Mouse (Mus musculus) forebrain, embryonic 13.5 days (tissue): ENCODE data around the gene Idh1. TPM values are rescaled to one million over a fixed set of nuclear protein-coding genes. Genes with fewer than 3 reads are reported as not detected.

ENCODE experiments used
- ATAC-seq: fragments of 200-750 bp; cut with Nextera tagmentation; 2 replicates; pipeline ENCODE4 v1.8.0; 2017
- H3K27ac ChIP-seq: fragments of 300-500 bp; sonication (generic); 2 replicates; pipeline ENCODE4 v1.5.1; 2015; ENCODE audit warnings: inconsistent platforms, mild to moderate bottlenecking, moderate library complexity
- H3K27me3 ChIP-seq: fragments of 300-500 bp; sonication (generic); 2 replicates; pipeline ENCODE4 v1.6.1; 2015; ENCODE audit warnings: mild to moderate bottlenecking, inconsistent platforms
- H3K36me3 ChIP-seq: fragments of 300-500 bp; sonication (generic); 2 replicates; pipeline ENCODE4 v1.6.1; 2015; ENCODE audit warnings: mild to moderate bottlenecking, inconsistent platforms; ENCODE audit not compliant: poor library complexity, severe bottlenecking
- H3K4me1 ChIP-seq: fragments of 300-500 bp; sonication (generic); 2 replicates; pipeline ENCODE4 v1.6.1; 2015; ENCODE audit warnings: inconsistent platforms
- H3K4me2 ChIP-seq: fragments of 300-500 bp; sonication (generic); 2 replicates; pipeline ENCODE4 v1.6.1; 2015; ENCODE audit warnings: inconsistent platforms, mild to moderate bottlenecking, moderate library complexity
- H3K4me3 ChIP-seq: fragments of 300-500 bp; sonication (generic); 2 replicates; pipeline ENCODE4 v1.5.1; 2015; ENCODE audit warnings: mild to moderate bottlenecking, inconsistent platforms
- H3K9ac ChIP-seq: fragments of 300-500 bp; sonication (generic); 2 replicates; pipeline ENCODE4 v1.6.1; 2015; ENCODE audit warnings: mild to moderate bottlenecking, inconsistent platforms
- H3K9me3 ChIP-seq: fragments of 300-500 bp; sonication (generic); replicated peaks from 2 replicates; pipeline ENCODE4 v1.6.1; 2016; ENCODE audit warnings: inconsistent platforms
- WGBS: fragments of 180-500 bp; shearing (Covaris S2); methylation state at CpG from one replicate; pipeline ENCODE4 v1.1.7; 2015; 5-methylcytosine and 5-hydroxymethylcytosine counted together
- polyA plus RNA-seq: library from polyadenylated mRNA; unstranded; fragments of >200 nt; fragmentation: Nextera tagmentation; extraction: Ambion mirVana; gene quantifications from 2 replicates; pipeline ENCODE4 v1.2.1, GENCODE M21; 2015

Gene Idh1
- polyA plus RNA-seq, 1 experiment from 2014 or later: 399 TPM

DNA sequence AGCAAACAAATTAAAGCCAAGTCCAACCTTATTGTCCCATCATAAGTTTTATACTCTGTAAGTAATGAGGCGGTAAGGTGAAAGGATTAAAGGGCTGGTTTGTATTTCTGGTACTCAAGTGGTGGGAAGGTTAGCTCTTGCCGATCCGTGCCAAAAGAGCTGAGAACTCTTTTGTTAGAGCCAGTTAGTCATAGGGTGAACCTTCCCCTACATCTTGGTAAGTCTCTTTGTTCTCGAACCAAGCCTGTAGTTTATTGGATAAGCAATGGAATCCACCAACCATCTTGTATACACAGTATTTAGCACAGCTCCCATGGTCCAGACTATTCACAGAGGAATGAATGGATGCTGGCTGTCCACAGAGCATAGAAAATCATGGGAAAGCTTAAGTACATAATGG lies 14.7 kb downstream of the Idh1 start:
- Histone ChIP-seq H3K9ac (no peak overlapping the region), H3K36me3 (peaks cover 78% of the 10 kb centered on the region), H3K9me3 (no peaks in the 10 kb centered on the region), H3K4me2 (no peak overlapping the region), H3K4me3 (no peak overlapping the region), H3K27me3 (no peaks in the 10 kb centered on the region), H3K27ac (no peak overlapping the region), H3K4me1 (peaks cover 29% of the 10 kb centered on the region)
- 29% methylated on average over 4 of the region's 4 CpGs for WGBS
- ATAC-seq: no peak

DNA sequence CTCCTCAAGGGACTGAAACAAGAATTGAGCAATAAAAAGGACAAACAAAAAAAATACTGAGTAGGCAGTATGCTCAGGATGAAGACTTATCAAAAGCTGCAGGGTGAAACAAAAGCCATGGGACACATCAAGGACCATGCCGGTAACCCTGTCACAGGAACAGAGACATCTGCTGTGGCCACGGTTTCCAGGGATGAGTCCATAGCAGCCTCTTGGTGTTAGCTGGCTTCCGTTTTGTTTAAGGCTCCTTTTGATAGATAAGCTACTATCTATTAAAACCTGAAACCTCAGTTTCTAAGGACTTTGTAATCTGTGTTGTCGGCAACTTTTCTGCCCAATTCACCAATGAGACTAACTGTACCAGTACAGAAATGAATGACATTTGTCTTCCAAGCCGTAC lies 16.4 kb downstream of the Idh1 start:
- H3K9me3 ChIP-seq: no peaks in the 10 kb centered on the region
- H3K4me2 ChIP-seq: no peak overlapping the region
- H3K9ac ChIP-seq: no peak overlapping the region
- WGBS: 91% methylated on average over 5 of the region's 5 CpGs
- no peak for ATAC-seq
- peaks cover 94% of the 10 kb centered on the region for H3K36me3 ChIP-seq
- no peak overlapping the region for H3K27ac ChIP-seq
- H3K27me3 ChIP-seq: no peaks in the 10 kb centered on the region
- H3K4me3 ChIP-seq: no peak overlapping the region
- H3K4me1 ChIP-seq: peaks cover 16% of the 10 kb centered on the region

GRCm38 (mm10) chr1:65169536-65169935 lies 16.8 kb downstream of the Idh1 start:
- Histone ChIP-seq H3K4me2 (no peak overlapping the region), H3K9me3 (no peaks in the 10 kb centered on the region), H3K36me3 (peaks cover 96% of the 10 kb centered on the region), H3K27me3 (no peaks in the 10 kb centered on the region), H3K27ac (no peak overlapping the region), H3K4me3 (no peak overlapping the region), H3K9ac (no peak overlapping the region), H3K4me1 (peaks cover 16% of the 10 kb centered on the region)
- 93% methylated on average over 7 of the region's 7 CpGs for WGBS
- no peak for ATAC-seq

- Histone ChIP-seq H3K4me2 (no peak overlapping the region), H3K9ac (no peak overlapping the region), H3K27me3 (no peaks in the 10 kb centered on the region), H3K4me3 (no peak overlapping the region), H3K27ac (no peak overlapping the region), H3K9me3 (no peaks in the 10 kb centered on the region), H3K36me3 (peaks cover 97% of the 10 kb centered on the region), H3K4me1 (peaks cover 13% of the 10 kb centered on the region)
- no peak for ATAC-seq
- 73% methylated on average over 1 of the region's 1 CpGs for WGBS
These were observed 18.8 kb downstream of the Idh1 start for GRCm38 (mm10) chr1:65167496-65167895.

DNA sequence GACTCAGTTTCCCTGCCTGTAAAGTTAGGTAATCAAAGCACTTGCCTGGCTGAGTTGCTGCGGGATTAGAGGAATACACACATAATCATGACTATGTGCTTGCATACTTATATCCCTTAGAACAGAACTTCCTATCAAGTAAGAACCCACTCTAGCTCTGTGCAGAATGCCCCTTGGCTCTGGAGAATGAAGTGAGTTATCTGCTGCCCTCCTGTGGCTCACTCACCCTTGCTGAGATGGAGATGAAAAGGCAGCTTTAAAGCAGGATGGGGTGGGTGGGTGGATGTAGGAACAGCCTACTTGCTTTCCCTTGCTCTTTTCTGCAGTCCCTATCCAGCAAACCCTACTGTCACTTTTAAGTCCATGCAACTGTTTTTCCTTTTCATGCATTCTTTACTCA lies 24.1 kb downstream of the Idh1 start:
- H3K4me2 ChIP-seq: no peak overlapping the region
- no peak overlapping the region for H3K4me3 ChIP-seq
- no peak for ATAC-seq
- no peak overlapping the region for H3K9ac ChIP-seq
- H3K27me3 ChIP-seq: no peaks in the 10 kb centered on the region
- H3K9me3 ChIP-seq: no peaks in the 10 kb centered on the region
- 97% methylated on average over 1 of the region's 1 CpGs for WGBS
- no peaks in the 10 kb centered on the region for H3K4me1 ChIP-seq
- H3K27ac ChIP-seq: no peak overlapping the region
- peaks cover 94% of the 10 kb centered on the region for H3K36me3 ChIP-seq

DNA sequence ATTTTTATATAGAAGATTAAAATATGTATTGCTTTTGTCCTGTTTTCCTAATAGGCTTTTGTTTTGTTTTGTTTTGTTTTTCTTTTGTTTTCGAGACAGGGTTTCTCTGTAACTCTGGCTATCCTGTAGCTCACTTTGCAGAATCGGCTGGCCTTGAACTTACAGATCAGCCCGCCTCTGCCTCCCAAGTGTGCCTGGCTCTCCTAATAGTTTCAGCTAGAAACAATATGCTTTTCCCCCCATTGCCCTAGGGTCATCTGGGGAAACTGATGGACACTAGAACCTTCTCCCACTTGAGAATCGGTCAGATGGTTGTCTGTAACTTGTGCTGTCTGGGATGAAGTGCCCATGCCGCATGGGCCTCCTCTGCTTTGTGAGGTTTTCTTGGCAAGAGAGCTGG lies 30.2 kb downstream of the Idh1 start:
- no peak overlapping the region for H3K4me3 ChIP-seq
- H3K9ac ChIP-seq: no peak overlapping the region
- H3K9me3 ChIP-seq: no peaks in the 10 kb centered on the region
- H3K36me3 ChIP-seq: peaks cover 44% of the 10 kb centered on the region
- no peaks in the 10 kb centered on the region for H3K27me3 ChIP-seq
- ATAC-seq: no peak
- H3K4me1 ChIP-seq: no peaks in the 10 kb centered on the region
- WGBS: 89% methylated on average over 5 of the region's 5 CpGs
- H3K4me2 ChIP-seq: no peak overlapping the region
- H3K27ac ChIP-seq: no peak overlapping the region

GRCm38 (mm10) chr1:65154814-65155213 lies 31.5 kb downstream of the Idh1 start:
- peaks cover 31% of the 10 kb centered on the region for H3K36me3 ChIP-seq
- no peaks in the 10 kb centered on the region for H3K4me1 ChIP-seq
- H3K9ac ChIP-seq: no peak overlapping the region
- no peak overlapping the region for H3K4me2 ChIP-seq
- no peak for ATAC-seq
- H3K27me3 ChIP-seq: no peaks in the 10 kb centered on the region
- no peak overlapping the region for H3K27ac ChIP-seq
- no peak overlapping the region for H3K4me3 ChIP-seq
- H3K9me3 ChIP-seq: no peaks in the 10 kb centered on the region

- Histone ChIP-seq H3K4me1 (no peaks in the 10 kb centered on the region), H3K27me3 (no peaks in the 10 kb centered on the region), H3K36me3 (no peaks in the 10 kb centered on the region), H3K4me2 (no peak overlapping the region), H3K4me3 (no peak overlapping the region), H3K9me3 (no peaks in the 10 kb centered on the region), H3K27ac (no peak overlapping the region), H3K9ac (no peak overlapping the region)
- 86% methylated on average over 3 of the region's 3 CpGs for WGBS
- ATAC-seq: no peak
These were observed 38.3 kb downstream of the Idh1 start for GRCm38 (mm10) chr1:65147971-65148370.

DNA sequence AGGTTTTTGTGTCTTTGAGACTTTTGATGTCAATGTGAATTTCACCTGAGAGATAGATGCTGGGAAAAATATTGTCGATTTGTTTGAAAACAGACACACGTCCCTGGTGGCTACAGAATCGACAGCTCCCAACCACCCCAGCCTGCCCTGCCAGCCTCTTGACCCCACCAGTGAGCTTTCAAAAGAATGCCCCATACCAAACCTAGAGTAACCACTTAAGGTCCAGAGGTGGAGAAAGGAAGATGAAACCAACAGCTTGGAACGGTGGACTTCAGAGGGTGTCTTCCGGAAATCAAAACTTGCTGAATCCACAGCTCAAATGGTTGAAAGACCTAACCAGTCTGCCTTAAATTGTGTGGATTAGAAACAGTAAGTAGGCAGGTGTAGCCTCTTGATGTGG lies 39.0 kb downstream of the Idh1 start:
- no peak for ATAC-seq
- no peak overlapping the region for H3K4me3 ChIP-seq
- no peaks in the 10 kb centered on the region for H3K36me3 ChIP-seq
- no peaks in the 10 kb centered on the region for H3K27me3 ChIP-seq
- no peak overlapping the region for H3K27ac ChIP-seq
- H3K4me2 ChIP-seq: no peak overlapping the region
- WGBS: 91% methylated on average over 5 of the region's 5 CpGs
- no peaks in the 10 kb centered on the region for H3K9me3 ChIP-seq
- H3K9ac ChIP-seq: no peak overlapping the region
- no peaks in the 10 kb centered on the region for H3K4me1 ChIP-seq

- ATAC-seq: no peak
- Histone ChIP-seq H3K36me3 (no peaks in the 10 kb centered on the region), H3K9ac (no peak overlapping the region), H3K27ac (no peak overlapping the region), H3K4me2 (no peak overlapping the region), H3K4me1 (no peaks in the 10 kb centered on the region), H3K9me3 (no peaks in the 10 kb centered on the region), H3K27me3 (no peaks in the 10 kb centered on the region), H3K4me3 (no peak overlapping the region)
- 73% methylated on average over 2 of the region's 2 CpGs for WGBS
These were observed 39.7 kb downstream of the Idh1 start for GRCm38 (mm10) chr1:65146601-65147000.

- Histone ChIP-seq H3K4me3 (no peak overlapping the region), H3K27ac (no peak overlapping the region), H3K36me3 (no peaks in the 10 kb centered on the region), H3K9me3 (no peaks in the 10 kb centered on the region), H3K4me1 (no peaks in the 10 kb centered on the region), H3K9ac (no peak overlapping the region), H3K27me3 (no peaks in the 10 kb centered on the region), H3K4me2 (no peak overlapping the region)
- no peak for ATAC-seq
- 87% methylated on average over 2 of the region's 2 CpGs for WGBS
These were observed 41.5 kb downstream of the Idh1 start for GRCm38 (mm10) chr1:65144783-65145182.

GRCm38 (mm10) chr1:65137560-65137959 lies 48.7 kb downstream of the Idh1 start:
- WGBS: 86% methylated on average over 6 of the region's 6 CpGs
- Histone ChIP-seq H3K4me2 (no peak overlapping the region), H3K9me3 (no peaks in the 10 kb centered on the region), H3K27me3 (no peaks in the 10 kb centered on the region), H3K4me1 (no peaks in the 10 kb centered on the region), H3K4me3 (no peak overlapping the region), H3K36me3 (no peaks in the 10 kb centered on the region), H3K27ac (no peak overlapping the region), H3K9ac (no peak overlapping the region)
- ATAC-seq: no peak

DNA sequence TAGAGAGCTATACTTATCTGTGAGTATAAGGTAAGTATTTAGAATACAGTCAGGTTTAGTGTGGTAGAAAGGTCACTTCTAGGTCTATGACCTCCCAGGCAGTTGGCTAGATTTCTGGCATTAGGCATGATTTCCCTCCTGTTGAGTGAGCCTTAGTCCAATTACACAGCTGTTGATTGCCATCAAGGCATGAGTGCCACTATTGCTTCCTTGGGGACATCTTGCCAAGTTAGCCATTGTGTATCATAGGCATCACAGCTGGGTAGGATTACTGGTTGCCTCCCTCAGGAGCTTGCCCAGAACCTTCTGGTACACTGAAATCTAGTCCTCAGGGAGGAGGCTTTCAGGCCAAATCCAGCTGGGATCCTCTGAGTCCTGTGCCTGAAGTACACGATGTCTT lies 53.5 kb downstream of the Idh1 start:
- Histone ChIP-seq H3K4me2 (no peak overlapping the region), H3K4me3 (no peak overlapping the region), H3K9me3 (no peaks in the 10 kb centered on the region), H3K27ac (no peak overlapping the region), H3K4me1 (no peaks in the 10 kb centered on the region), H3K9ac (no peak overlapping the region), H3K27me3 (no peaks in the 10 kb centered on the region), H3K36me3 (no peaks in the 10 kb centered on the region)
- 81% methylated on average over 1 of the region's 1 CpGs for WGBS
- no peak for ATAC-seq
